Mouse (Mus musculus) adrenal gland, postnatal 14 days (tissue): ENCODE results near the gene 2810408A11Rik. TPM values are rescaled to one million over a fixed set of nuclear protein-coding genes. Genes with fewer than 3 reads are reported as not detected.

Experiments
- DNase-seq: peaks from one replicate; pipeline ENCODE4 v3.0.0; 2021; ENCODE audit warnings: mixed read lengths
- microRNA-seq, 2 experiments: library from miRNA; unstranded; fragments of <30 nt; microRNA quantifications; one replicate each; pipeline ENCODE4 v1.2.0; 2021
- total RNA-seq: library from RNA; stranded (reverse); gene quantifications from 2 replicates; pipeline ENCODE4 v1.2.3, GENCODE M21; 2021

2810408A11Rik gene
- total RNA-seq, 1 experiment from 2014 or later: 1.8 TPM

- DNase-seq: no peak
Measured at GRCm38 (mm10) chr11:69848021-69848420, 52.8 kb downstream of the 2810408A11Rik start.

Small RNA genes lying within 50 kb of the gene (microRNA-seq; reads per million reads assigned to microRNA genes)
- gene Mir6924: 0 reads per million in 2 experiments

Other genes starting within 250 kb of the 2810408A11Rik start
- 0.45 TPM in 1 of 2 replicates, not detected in the other for gene Sox15, start 245.7 kb downstream of the 2810408A11Rik start, total RNA-seq
- 96.2 and 101 TPM in 2 replicates for gene Mpdu1, start 238.3 kb downstream of the 2810408A11Rik start, total RNA-seq
- 8.6 and 12.2 TPM in 2 replicates for gene Cd68, start 234.8 kb downstream of the 2810408A11Rik start, total RNA-seq
- 642 and 752 TPM in 2 replicates for gene Eif4a1, start 228.6 kb downstream of the 2810408A11Rik start, total RNA-seq
- gene Senp3, start 218.9 kb downstream of the 2810408A11Rik start, total RNA-seq: 71.6 and 72.4 TPM in 2 replicates
- 2.7 and 4.0 TPM in 2 replicates for gene Tnfsf13, start 215.2 kb downstream of the 2810408A11Rik start, total RNA-seq
- 20.3 and 21.5 TPM in 2 replicates for gene Tnfsf12, start 205.1 kb downstream of the 2810408A11Rik start, total RNA-seq
- 3.9 and 4.6 TPM in 2 replicates for gene Tnfsfm13, start 204.9 kb downstream of the 2810408A11Rik start, total RNA-seq
- 78.0 and 84.0 TPM in 2 replicates for gene Polr2a, start 142.3 kb downstream of the 2810408A11Rik start, total RNA-seq
- gene Slc35g3, start 139.0 kb downstream of the 2810408A11Rik start, total RNA-seq: not detected in 2 replicates
- gene Zbtb4, start 135.1 kb downstream of the 2810408A11Rik start, total RNA-seq: 39.9 and 42.4 TPM in 2 replicates
- 2.4 and 3.2 TPM in 2 replicates for gene Chrnb1, start 105.0 kb downstream of the 2810408A11Rik start, total RNA-seq
- 3.5 and 3.8 TPM in 2 replicates for gene Fgf11, start 99.1 kb downstream of the 2810408A11Rik start, total RNA-seq
- 0.74 and 1.1 TPM in 2 replicates for gene Tmem102, start 95.4 kb downstream of the 2810408A11Rik start, total RNA-seq
- not detected in 2 replicates for gene Gm39566, start 85.7 kb downstream of the 2810408A11Rik start, total RNA-seq
- gene Spem2, start 82.5 kb downstream of the 2810408A11Rik start, total RNA-seq: not detected in 2 replicates
- 0.38 TPM in 1 of 2 replicates, not detected in the other for gene Spem1, start 78.8 kb downstream of the 2810408A11Rik start, total RNA-seq
- 17.6 and 20.6 TPM in 2 replicates for gene Nlgn2, start 63.2 kb downstream of the 2810408A11Rik start, total RNA-seq
- 114 and 128 TPM in 2 replicates for gene Tmem256, start 62.5 kb downstream of the 2810408A11Rik start, total RNA-seq
- gene Plscr3, start 54.6 kb downstream of the 2810408A11Rik start, total RNA-seq: 50.5 and 51.3 TPM in 2 replicates
- 0.30 TPM in 1 of 2 replicates, not detected in the other for gene Tnk1, start 42.3 kb downstream of the 2810408A11Rik start, total RNA-seq
- not detected in 2 replicates for gene Tmem95, start 23.0 kb downstream of the 2810408A11Rik start, total RNA-seq
- gene Kctd11, start 19.6 kb downstream of the 2810408A11Rik start, total RNA-seq: 4.1 and 4.4 TPM in 2 replicates
- gene Acap1, start 5.4 kb downstream of the 2810408A11Rik start, total RNA-seq: 2.1 and 14.4 TPM in 2 replicates
- gene Neurl4, start 85 bp upstream of the 2810408A11Rik start, total RNA-seq: 45.9 and 48.8 TPM in 2 replicates
- 52.3 and 57.3 TPM in 2 replicates for gene Gps2, start 12.9 kb upstream of the 2810408A11Rik start, total RNA-seq
- 616 and 636 TPM in 2 replicates for gene Eif5a, start 21.0 kb upstream of the 2810408A11Rik start, total RNA-seq
- 27.3 and 39.6 TPM in 2 replicates for gene Ybx2, start 34.8 kb upstream of the 2810408A11Rik start, total RNA-seq
- 65.2 and 78.7 TPM in 2 replicates for gene Slc2a4, start 47.2 kb upstream of the 2810408A11Rik start, total RNA-seq
- 1.1 TPM in 1 of 2 replicates, not detected in the other for gene Cldn7, start 63.8 kb upstream of the 2810408A11Rik start, total RNA-seq
- gene Ctdnep1, start 80.2 kb upstream of the 2810408A11Rik start, total RNA-seq: 128 and 129 TPM in 2 replicates
- gene Elp5, start 81.5 kb upstream of the 2810408A11Rik start, total RNA-seq: 65.2 and 73.2 TPM in 2 replicates
- gene Gabarap, start 90.2 kb upstream of the 2810408A11Rik start, total RNA-seq: 344 and 351 TPM in 2 replicates
- gene Phf23, start 94.8 kb upstream of the 2810408A11Rik start, total RNA-seq: 47.3 and 53.2 TPM in 2 replicates
- 16.0 and 23.1 TPM in 2 replicates for gene Dvl2, start 99.6 kb upstream of the 2810408A11Rik start, total RNA-seq
- gene Acadvl, start 114.4 kb upstream of the 2810408A11Rik start, total RNA-seq: 1,177 and 1,207 TPM in 2 replicates
- 31.9 and 37.0 TPM in 2 replicates for gene Dlg4, start 116.0 kb upstream of the 2810408A11Rik start, total RNA-seq
- 2.2 and 47.3 TPM in 2 replicates for gene Asgr1, start 153.1 kb upstream of the 2810408A11Rik start, total RNA-seq
- gene Asgr2, start 191.7 kb upstream of the 2810408A11Rik start, total RNA-seq: 1.9 and 30.0 TPM in 2 replicates
- 1.8 and 3.3 TPM in 2 replicates for gene Mgl2, start 229.3 kb upstream of the 2810408A11Rik start, total RNA-seq